Mouse (Mus musculus) kidney, postnatal 0 days (tissue): Measurements from ENCODE around the gene Ckap4. TPM values are rescaled to one million over a fixed set of nuclear protein-coding genes. Genes with fewer than 3 reads are reported as not detected.
A peak's percentile ranks its signal among the peaks of the same experiment; 100 is the strongest.
"Not testable (repeated sequence)": the region's sequence is repeated elsewhere in the genome, so short reads cannot be mapped to it uniquely, and the experiment has no call there.

Source experiments
- ATAC-seq: fragments of 200-750 bp; cut with Nextera tagmentation; replicated peaks from 2 replicates; pipeline ENCODE4 v1.8.0; 2017; ENCODE audit warnings: low read depth, moderate number of reproducible peaks, moderate TSS enrichment, moderate library complexity; ENCODE audit not compliant: low FRiP score
- DNase-seq: peaks from one replicate; pipeline ENCODE4 v3.0.0-alpha.2; 2016; ENCODE audit warnings: low spot score
- H3K27ac ChIP-seq: fragments of 300-500 bp; sonication (generic); 2 replicates; pipeline ENCODE4 v1.5.1; 2014; ENCODE audit warnings: mild to moderate bottlenecking
- H3K27me3 ChIP-seq: fragments of 300-500 bp; sonication (generic); 2 replicates; pipeline ENCODE4 v1.6.1; 2014; ENCODE audit warnings: low read length, mixed read lengths; ENCODE audit not compliant: insufficient read depth
- H3K36me3 ChIP-seq: fragments of 300-500 bp; sonication (generic); 2 replicates; pipeline ENCODE4 v1.6.1; 2014; ENCODE audit warnings: low read length, mixed read lengths; ENCODE audit not compliant: insufficient read depth
- H3K4me1 ChIP-seq: fragments of 300-500 bp; sonication (generic); replicated peaks from 2 replicates; pipeline ENCODE4 v1.6.1; 2014; ENCODE audit warnings: antibody characterized with exemption, low read length, mixed read lengths; ENCODE audit not compliant: insufficient read depth
- H3K4me2 ChIP-seq: fragments of 300-500 bp; sonication (generic); 2 replicates; pipeline ENCODE4 v1.6.1; 2014; ENCODE audit warnings: mild to moderate bottlenecking, low read length, moderate library complexity, mixed read lengths
- H3K4me3 ChIP-seq: fragments of 300-500 bp; sonication (generic); replicated peaks from 2 replicates; pipeline ENCODE4 v1.5.1; 2014; ENCODE audit warnings: low read depth, low read length
- H3K9ac ChIP-seq: fragments of 300-500 bp; sonication (generic); 2 replicates; pipeline ENCODE4 v1.6.1; 2014; ENCODE audit warnings: low read depth, low read length
- H3K9me3 ChIP-seq: fragments of 300-500 bp; sonication (generic); replicated peaks from 2 replicates; pipeline ENCODE4 v1.6.1; 2016; ENCODE audit warnings: low read length, inconsistent platforms, mixed read lengths
- CTCF ChIP-seq: IDR thresholded peaks from 2 replicates; pipeline ENCODE4 v1.5.1; 2016; ENCODE audit warnings: antibody characterized with exemption, low read depth, mild to moderate bottlenecking, moderate library complexity
- WGBS: fragments of 180-500 bp; shearing (Covaris S2); extraction: QIAGEN DNeasy Blood & Tissue Kit; methylation state at CpG from one replicate; pipeline ENCODE4 v1.1.7; 2014; 5-methylcytosine and 5-hydroxymethylcytosine counted together
- polyA plus RNA-seq: library from polyadenylated mRNA; unstranded; fragments of >200 nt; fragmentation: Nextera tagmentation; extraction: Ambion mirVana; gene quantifications from 2 replicates; pipeline ENCODE4 v1.2.1, GENCODE M21; 2015

Gene Ckap4
- polyA plus RNA-seq, 1 experiment from 2014 or later: 77.9 TPM

DNA sequence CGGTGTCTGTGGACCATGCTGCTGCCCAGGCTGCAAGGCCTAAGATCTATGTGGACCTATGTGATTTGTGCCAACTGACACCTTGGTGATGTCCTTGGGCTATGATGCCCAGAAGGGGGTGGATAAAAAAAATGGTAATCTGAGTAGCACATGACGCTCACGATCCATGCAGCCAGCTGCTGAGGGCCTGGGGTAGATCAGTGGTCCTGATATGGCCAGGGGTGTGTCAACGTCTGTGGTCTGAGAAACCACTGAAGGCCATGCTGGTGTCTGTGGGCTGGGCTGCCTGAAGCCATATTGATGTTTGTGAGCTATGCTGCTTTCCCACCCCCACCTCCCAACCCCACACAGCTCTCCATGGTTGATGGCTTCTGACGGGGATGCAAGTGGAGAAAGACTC lies 43.7 kb downstream of the Ckap4 start:
- Histone ChIP-seq H3K4me3 (no peak overlapping the region), H3K9me3 (no peaks in the 10 kb centered on the region), H3K36me3 (no peaks in the 10 kb centered on the region), H3K9ac (no peak overlapping the region), H3K27ac (no peak overlapping the region), H3K4me2 (no peak overlapping the region), H3K4me1 (no peaks in the 10 kb centered on the region), H3K27me3 (no peaks in the 10 kb centered on the region)
- DNase-seq (no peak), ATAC-seq (0 out of 2 replicates have a peak, but pooled peaks have one; percentile 21)
- 73% methylated on average over 5 of the region's 5 CpGs for WGBS
- TF ChIP-seq CTCF: no peak

DNA sequence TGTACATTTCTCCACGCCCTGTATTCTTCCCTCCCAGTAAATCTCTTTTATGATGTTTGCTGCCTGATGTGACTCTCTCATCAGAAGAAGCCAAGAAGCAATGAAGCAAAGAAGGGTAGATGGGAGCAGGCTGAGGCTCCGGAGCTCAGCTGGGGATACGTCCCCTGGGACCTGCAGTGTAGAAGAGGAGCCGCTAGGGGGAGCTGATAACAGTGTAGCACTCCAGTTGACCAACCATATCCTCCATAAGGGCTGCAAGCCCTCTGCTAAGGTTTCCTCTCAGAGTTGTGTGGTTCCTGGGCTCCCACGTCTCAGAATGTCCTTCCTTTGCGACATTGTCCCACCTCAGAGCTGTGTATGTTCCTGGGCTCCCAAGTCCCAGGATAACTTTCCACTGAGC lies 45.5 kb downstream of the Ckap4 start:
- no peak overlapping the region for H3K27ac ChIP-seq
- no peaks in the 10 kb centered on the region for H3K9me3 ChIP-seq
- 37% methylated on average over 6 of the region's 6 CpGs for WGBS
- peak; percentile 79 for DNase-seq
- H3K9ac ChIP-seq: no peak overlapping the region
- no peak overlapping the region for H3K4me3 ChIP-seq
- H3K36me3 ChIP-seq: no peaks in the 10 kb centered on the region
- no peak; the same call in 1 of the 2 replicates for ATAC-seq
- peaks cover 5% of the 10 kb centered on the region; the same call in 1 of the 2 replicates for H3K4me1 ChIP-seq
- H3K27me3 ChIP-seq: no peaks in the 10 kb centered on the region
- H3K4me2 ChIP-seq: no peak overlapping the region
- peak; percentile 73 for TF ChIP-seq CTCF

DNA sequence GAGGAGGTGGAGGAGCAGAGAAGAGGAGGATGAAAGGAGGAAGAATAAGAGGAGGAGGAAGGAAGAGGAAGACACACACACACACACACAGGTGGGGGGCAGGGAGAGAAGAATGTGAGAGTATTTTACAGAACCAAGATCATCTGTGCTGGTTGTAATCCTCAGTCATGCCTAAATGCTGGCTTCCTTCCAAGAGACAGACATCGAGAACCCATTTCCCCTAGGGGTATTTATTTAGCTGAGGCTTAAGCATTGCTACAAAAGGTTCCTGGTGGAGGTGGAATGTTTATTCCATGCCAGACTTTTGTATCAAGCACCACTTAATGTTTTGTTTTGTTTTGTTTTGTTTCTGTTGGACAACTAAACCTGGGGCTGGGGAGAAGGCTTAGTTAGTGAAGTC lies 49.2 kb downstream of the Ckap4 start:
- no peak for ATAC-seq
- no peak overlapping the region for H3K4me3 ChIP-seq
- TF ChIP-seq CTCF: no peak

GRCm38 (mm10) chr10:84483553-84483952 lies 50.3 kb downstream of the Ckap4 start:
- Histone ChIP-seq H3K4me2 (no peak overlapping the region), H3K4me3 (no peak overlapping the region), H3K4me1 (peaks cover 24% of the 10 kb centered on the region), H3K9me3 (no peaks in the 10 kb centered on the region), H3K9ac (no peak overlapping the region), H3K36me3 (no peaks in the 10 kb centered on the region), H3K27ac (peak overlapping the region; percentile 6; the same call in 1 of the 2 replicates), H3K27me3 (no peaks in the 10 kb centered on the region)
- 77% methylated on average over 3 of the region's 3 CpGs for WGBS
- DNase-seq (no peak), ATAC-seq (no peak; the same call in 1 of the 2 replicates)
- TF ChIP-seq CTCF: no peak

More for the DNA sequence above, 49.2 kb downstream of the Ckap4 start:
- no peaks in the 10 kb centered on the region for H3K27me3 ChIP-seq
- peaks cover 20% of the 10 kb centered on the region for H3K4me1 ChIP-seq
- H3K4me2 ChIP-seq: no peak overlapping the region
- H3K9ac ChIP-seq: no peak overlapping the region
- no peaks in the 10 kb centered on the region for H3K36me3 ChIP-seq
- no peak for DNase-seq
- 40% methylated on average over 1 of the region's 1 CpGs for WGBS
- H3K27ac ChIP-seq: 0 out of 2 replicates have a peak overlapping the region, but pooled peaks have one; percentile 25
- H3K9me3 ChIP-seq: no peaks in the 10 kb centered on the region

GRCm38 (mm10) chr10:84483069-84483468 lies 50.8 kb downstream of the Ckap4 start:
- ATAC-seq: no peak
- DNase-seq: no peak
- H3K4me3 ChIP-seq: no peak overlapping the region
- H3K9ac ChIP-seq: no peak overlapping the region
- H3K9me3 ChIP-seq: no peaks in the 10 kb centered on the region
- TF ChIP-seq CTCF: no peak
- WGBS: 93% methylated on average over 2 of the region's 2 CpGs
- H3K27ac ChIP-seq: no peak overlapping the region
- no peaks in the 10 kb centered on the region for H3K27me3 ChIP-seq
- H3K36me3 ChIP-seq: no peaks in the 10 kb centered on the region
- H3K4me1 ChIP-seq: peaks cover 24% of the 10 kb centered on the region
- no peak overlapping the region for H3K4me2 ChIP-seq

DNA sequence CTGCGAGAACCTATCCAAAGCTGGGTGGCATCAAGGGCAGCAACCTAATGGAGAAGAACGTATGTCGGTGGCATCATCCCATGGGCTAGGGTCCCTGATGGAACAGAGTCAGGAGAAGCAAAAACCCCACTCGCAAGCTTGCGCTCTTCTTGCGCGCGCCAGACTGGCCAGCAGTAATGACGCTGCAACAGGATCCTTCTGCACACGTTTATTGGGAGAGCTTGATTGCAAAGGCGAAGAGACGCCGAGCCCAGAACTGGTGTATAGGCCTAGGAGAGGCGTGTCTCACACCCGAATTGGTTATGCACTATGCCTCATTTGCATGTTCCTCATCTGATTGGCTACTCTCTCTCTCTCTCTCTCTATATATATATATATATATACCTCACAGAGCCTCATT lies 51.4 kb downstream of the Ckap4 start:
- H3K9ac ChIP-seq, ATAC-seq, H3K4me2 ChIP-seq, H3K27me3 ChIP-seq, H3K9me3 ChIP-seq, DNase-seq, H3K27ac ChIP-seq, H3K4me3 ChIP-seq, H3K36me3 ChIP-seq: not testable (repeated sequence)
- WGBS: 87% methylated on average over 15 of the region's 15 CpGs
- H3K4me1 ChIP-seq: peaks cover 29% of the 10 kb centered on the region

GRCm38 (mm10) chr10:84481327-84481671 lies 52.6 kb downstream of the Ckap4 start:
- Histone ChIP-seq H3K4me2 (no peak overlapping the region), H3K4me3 (no peak overlapping the region), H3K4me1 (peaks cover 30% of the 10 kb centered on the region), H3K9ac (no peak overlapping the region), H3K27ac (peak overlapping the region; percentile 60), H3K27me3 (no peaks in the 10 kb centered on the region), H3K36me3 (no peaks in the 10 kb centered on the region), H3K9me3 (no peaks in the 10 kb centered on the region)
- no peak for TF ChIP-seq CTCF
- WGBS: 32% methylated on average over 5 of the region's 5 CpGs
- peak; percentile 87 for DNase-seq
- ATAC-seq: no peak
